Mouse (Mus musculus): ENCODE measurements at regions not wholly inside any gene's neighbourhood (a gene's known extent, or its start where the extent isn't known, plus 50 kb on each side); places are given as distances from the start of the nearest gene placed in this dataset.

DNA sequence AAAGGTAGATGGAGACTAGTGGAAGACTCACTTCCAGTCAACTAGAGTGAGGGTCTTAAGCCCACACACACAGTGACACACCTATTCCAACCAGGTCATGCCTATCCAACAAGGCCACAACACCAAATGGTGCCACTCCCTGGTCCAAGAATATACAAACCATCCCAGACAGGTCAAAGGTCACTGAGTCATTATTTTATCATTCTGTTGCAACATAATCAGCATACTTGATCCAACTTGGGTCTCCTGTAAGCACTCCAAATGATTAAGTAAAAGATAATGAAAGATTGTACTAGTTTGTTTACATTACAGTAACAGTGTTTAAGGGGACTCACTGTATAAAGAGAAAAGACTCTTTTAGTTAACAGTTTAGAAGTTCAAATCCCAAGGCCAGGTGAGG, 203.2 kb upstream of the Ell2 start:
- TF ChIP-seq GATA1 (IDR thresholded peaks at IDR 0.05; ENCODE audit: borderline replicate concordance, low read length) (no peak), FLI1 (IDR thresholded peaks at IDR 0.05; ENCODE audit: low read length) (no peak)

Data from megakaryocyte, embryonic 14.5 days (primary cell).